Mouse (Mus musculus) forebrain, embryonic 13.5 days (tissue): ENCODE results near the gene Nphp3. TPM values are rescaled to one million over a fixed set of nuclear protein-coding genes. Genes with fewer than 3 reads are reported as not detected.

ENCODE experiments used
- ATAC-seq: fragments of 200-750 bp; cut with Nextera tagmentation; 2 replicates; pipeline ENCODE4 v1.8.0; 2017
- H3K27ac ChIP-seq: fragments of 300-500 bp; sonication (generic); 2 replicates; pipeline ENCODE4 v1.5.1; 2015; ENCODE audit warnings: inconsistent platforms, mild to moderate bottlenecking, moderate library complexity
- H3K27me3 ChIP-seq: fragments of 300-500 bp; sonication (generic); 2 replicates; pipeline ENCODE4 v1.6.1; 2015; ENCODE audit warnings: mild to moderate bottlenecking, inconsistent platforms
- H3K36me3 ChIP-seq: fragments of 300-500 bp; sonication (generic); 2 replicates; pipeline ENCODE4 v1.6.1; 2015; ENCODE audit warnings: mild to moderate bottlenecking, inconsistent platforms; ENCODE audit not compliant: poor library complexity, severe bottlenecking
- H3K4me1 ChIP-seq: fragments of 300-500 bp; sonication (generic); 2 replicates; pipeline ENCODE4 v1.6.1; 2015; ENCODE audit warnings: inconsistent platforms
- H3K4me2 ChIP-seq: fragments of 300-500 bp; sonication (generic); 2 replicates; pipeline ENCODE4 v1.6.1; 2015; ENCODE audit warnings: inconsistent platforms, mild to moderate bottlenecking, moderate library complexity
- H3K4me3 ChIP-seq: fragments of 300-500 bp; sonication (generic); 2 replicates; pipeline ENCODE4 v1.5.1; 2015; ENCODE audit warnings: mild to moderate bottlenecking, inconsistent platforms
- H3K9ac ChIP-seq: fragments of 300-500 bp; sonication (generic); 2 replicates; pipeline ENCODE4 v1.6.1; 2015; ENCODE audit warnings: mild to moderate bottlenecking, inconsistent platforms
- H3K9me3 ChIP-seq: fragments of 300-500 bp; sonication (generic); replicated peaks from 2 replicates; pipeline ENCODE4 v1.6.1; 2016; ENCODE audit warnings: inconsistent platforms
- WGBS: fragments of 180-500 bp; shearing (Covaris S2); methylation state at CpG from one replicate; pipeline ENCODE4 v1.1.7; 2015; 5-methylcytosine and 5-hydroxymethylcytosine counted together
- polyA plus RNA-seq: library from polyadenylated mRNA; unstranded; fragments of >200 nt; fragmentation: Nextera tagmentation; extraction: Ambion mirVana; gene quantifications from 2 replicates; pipeline ENCODE4 v1.2.1, GENCODE M21; 2015

The Nphp3 gene
- polyA plus RNA-seq, 1 experiment from 2014 or later, result 2.9 TPM

DNA sequence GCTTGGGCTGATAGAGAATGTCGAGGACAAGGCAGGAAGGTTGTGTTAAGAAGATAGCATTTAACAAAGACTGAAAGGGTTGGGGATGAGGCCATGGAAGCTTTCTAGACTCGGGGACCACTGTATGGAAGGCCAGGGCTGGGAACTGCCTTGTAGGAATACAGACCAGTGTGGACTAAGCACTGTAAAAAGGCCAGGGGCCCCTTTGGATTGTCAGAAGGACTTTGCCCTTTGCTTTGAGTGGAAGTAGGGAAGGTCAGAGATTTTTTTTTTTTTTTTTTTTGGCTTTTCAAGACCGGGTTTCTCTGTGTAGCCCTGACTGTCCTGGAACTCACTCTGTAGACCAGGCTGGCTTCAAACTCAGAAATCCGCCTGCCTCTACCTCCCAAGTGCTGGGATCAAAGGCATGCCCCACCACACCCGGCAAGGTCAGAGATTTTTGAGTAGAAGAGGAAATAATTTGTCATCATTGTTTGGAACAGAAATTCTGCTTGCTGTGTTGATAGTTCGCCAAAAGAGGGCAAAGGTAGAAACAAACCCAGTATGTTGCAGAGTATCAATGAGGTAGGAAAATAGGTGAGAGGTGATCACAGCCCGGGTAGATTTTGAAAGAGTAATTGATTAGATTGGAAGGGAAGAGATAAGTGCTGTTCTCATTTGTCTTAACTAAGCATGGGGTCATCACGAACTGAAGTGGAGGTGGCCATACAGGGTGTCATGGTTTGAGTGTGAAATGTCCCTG, 68.7 kb downstream of the Nphp3 start:
- H3K4me3 ChIP-seq, result no peak overlapping the region
- WGBS, result 80% methylated on average over 8 of the region's 8 CpGs
- no peak overlapping the region for H3K9ac ChIP-seq
- H3K27me3 ChIP-seq, result no peaks in the 10 kb centered on the region
- no peaks in the 10 kb centered on the region for H3K4me1 ChIP-seq
- no peaks in the 10 kb centered on the region for H3K9me3 ChIP-seq
- no peak overlapping the region for H3K27ac ChIP-seq
- ATAC-seq, result no peak
- H3K4me2 ChIP-seq, result no peak overlapping the region
- no peaks in the 10 kb centered on the region for H3K36me3 ChIP-seq

DNA sequence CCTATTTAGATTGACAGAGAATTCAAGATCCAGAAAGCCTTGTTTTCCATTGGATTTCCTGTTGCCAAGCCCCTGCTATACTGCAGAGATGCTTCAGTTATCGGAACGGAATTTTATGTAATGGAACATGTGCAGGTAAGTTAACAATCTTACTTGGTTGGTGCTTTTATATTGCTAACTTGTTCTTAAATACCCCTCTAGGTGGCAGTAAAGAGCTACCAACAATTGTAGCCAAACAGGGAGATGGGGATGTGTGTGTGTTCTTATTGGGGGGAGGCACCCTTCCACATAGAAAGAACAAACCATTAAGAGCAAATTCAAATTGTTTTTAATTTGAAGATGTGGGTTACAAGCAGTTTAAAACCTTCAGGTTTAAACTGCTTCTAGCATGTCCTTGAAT, 73.5 kb downstream of the Nphp3 start:
- no peak overlapping the region for H3K9ac ChIP-seq
- no peaks in the 10 kb centered on the region for H3K4me1 ChIP-seq
- no peak for ATAC-seq
- H3K27ac ChIP-seq, result no peak overlapping the region
- no peaks in the 10 kb centered on the region for H3K27me3 ChIP-seq
- no peak overlapping the region for H3K4me2 ChIP-seq
- no peaks in the 10 kb centered on the region for H3K36me3 ChIP-seq
- H3K4me3 ChIP-seq, result no peak overlapping the region
- 68% methylated on average over 2 of the region's 2 CpGs for whole genome bisulfite sequencing
- no peaks in the 10 kb centered on the region for H3K9me3 ChIP-seq

DNA sequence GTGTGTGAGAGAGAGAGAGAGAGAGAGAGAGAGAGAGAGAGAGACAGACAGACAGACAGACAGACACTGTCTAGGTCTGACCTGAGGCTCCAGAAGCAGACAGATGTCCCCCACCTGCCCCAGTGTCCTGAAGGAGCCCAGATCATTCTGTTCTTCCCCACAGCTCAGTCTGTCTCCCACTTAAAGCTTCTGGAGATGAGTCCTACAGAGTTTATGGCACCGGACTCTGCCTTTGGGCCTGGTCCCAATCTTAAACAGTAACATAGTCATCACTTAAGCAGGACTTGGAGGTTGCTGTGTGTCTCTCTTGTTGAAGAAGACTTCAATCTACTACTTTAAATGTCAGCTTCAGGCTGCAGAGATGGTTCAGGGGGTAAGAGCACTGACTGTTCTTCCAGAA, 76.4 kb downstream of the Nphp3 start:
- no peak for ATAC-seq
- Histone ChIP-seq H3K4me2 (no peak overlapping the region), H3K27ac (no peak overlapping the region), H3K9me3 (no peaks in the 10 kb centered on the region), H3K4me1 (no peaks in the 10 kb centered on the region), H3K4me3 (no peak overlapping the region), H3K27me3 (no peaks in the 10 kb centered on the region), H3K36me3 (no peaks in the 10 kb centered on the region), H3K9ac (no peak overlapping the region)
- 100% methylated on average over 1 of the region's 1 CpGs for whole genome bisulfite sequencing

DNA sequence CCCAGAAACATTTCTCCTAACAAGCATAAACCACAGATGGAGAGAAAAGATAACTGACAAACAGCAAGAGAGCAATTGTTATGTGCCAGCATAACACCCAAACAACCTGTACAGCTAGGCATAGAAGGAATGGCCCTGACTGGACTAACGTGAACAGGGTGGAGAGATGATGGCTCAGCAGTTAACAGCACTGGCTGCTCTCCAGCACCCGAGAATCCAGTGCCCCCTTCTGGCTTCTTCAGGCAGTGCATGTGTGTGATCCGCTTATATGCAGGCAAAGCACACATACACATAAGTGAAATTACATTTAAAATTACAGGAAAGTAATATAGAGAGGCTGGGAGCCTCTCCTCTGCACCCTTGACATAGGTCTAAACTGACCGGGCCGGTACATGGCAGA, 77.0 kb downstream of the Nphp3 start:
- H3K4me2 ChIP-seq, result no peak overlapping the region
- no peak overlapping the region for H3K9ac ChIP-seq
- 45% methylated on average over 5 of the region's 5 CpGs for WGBS
- no peak for ATAC-seq
- H3K4me3 ChIP-seq, result no peak overlapping the region
- no peak overlapping the region for H3K27ac ChIP-seq
- H3K4me1 ChIP-seq, result no peaks in the 10 kb centered on the region
- H3K9me3 ChIP-seq, result no peaks in the 10 kb centered on the region
- H3K27me3 ChIP-seq, result no peaks in the 10 kb centered on the region
- H3K36me3 ChIP-seq, result no peaks in the 10 kb centered on the region

DNA sequence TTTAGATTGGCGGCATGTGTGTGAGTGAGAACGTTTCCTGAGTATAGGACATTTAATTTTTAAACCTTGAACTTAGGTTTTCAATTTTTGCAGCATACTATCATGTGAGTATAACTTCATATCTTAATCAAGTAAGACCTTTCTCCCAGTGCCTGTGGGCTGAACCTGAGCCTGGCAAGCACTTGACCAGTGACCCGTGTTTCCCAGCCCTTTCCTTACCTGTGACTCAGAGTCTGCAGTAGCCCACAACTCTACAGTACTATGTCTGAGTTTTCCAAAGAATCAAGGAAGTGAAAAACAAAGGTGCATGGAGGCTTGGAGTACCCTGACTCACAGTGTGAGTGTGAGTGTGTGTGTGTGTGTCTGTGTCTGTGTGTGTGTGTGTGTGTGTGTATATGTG, 77.7 kb downstream of the Nphp3 start:
- WGBS, result 77% methylated on average over 3 of the region's 3 CpGs
- Histone ChIP-seq H3K27ac (no peak overlapping the region), H3K36me3 (no peaks in the 10 kb centered on the region), H3K4me3 (no peak overlapping the region), H3K9ac (no peak overlapping the region), H3K9me3 (no peaks in the 10 kb centered on the region), H3K4me1 (no peaks in the 10 kb centered on the region), H3K27me3 (no peaks in the 10 kb centered on the region), H3K4me2 (no peak overlapping the region)
- ATAC-seq, result no peak

DNA sequence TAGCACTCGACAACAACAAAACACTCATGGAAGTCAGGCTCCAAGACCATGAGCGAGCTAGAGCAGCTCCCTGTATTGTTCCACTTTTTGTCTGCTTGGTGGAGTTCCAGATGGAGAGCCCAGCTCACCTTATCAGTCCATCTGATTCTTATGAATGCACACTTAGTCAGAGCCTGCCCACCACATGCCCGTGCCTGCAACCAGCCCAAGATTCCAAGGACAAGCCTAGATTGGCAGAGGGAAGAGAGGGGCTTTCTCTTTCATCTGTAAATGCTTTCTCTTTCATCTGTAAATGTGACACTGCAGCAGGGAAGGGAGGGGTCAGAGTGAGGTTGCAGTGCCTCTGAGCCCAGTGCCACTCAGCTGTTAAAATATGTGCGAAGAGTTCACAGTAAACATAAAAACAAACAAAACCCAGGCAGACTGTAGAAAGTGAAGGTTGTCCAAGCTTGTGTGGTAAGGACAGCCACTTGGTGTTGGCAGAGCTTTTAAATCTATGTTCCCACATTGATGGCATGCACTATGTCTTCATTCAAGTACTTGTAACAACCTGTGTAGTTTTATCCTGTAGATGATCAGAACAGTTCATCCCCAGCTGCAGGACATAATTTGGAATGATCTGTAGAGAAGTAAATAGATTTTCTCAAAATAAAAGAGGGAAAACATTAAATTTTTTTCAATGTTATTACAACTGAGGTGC, 83.5 kb downstream of the Nphp3 start:
- no peak overlapping the region for H3K27ac ChIP-seq
- H3K4me1 ChIP-seq, result peaks cover 13% of the 10 kb centered on the region; the same call in 1 of the 2 replicates
- H3K4me2 ChIP-seq, result no peak overlapping the region
- no peak overlapping the region for H3K9ac ChIP-seq
- ATAC-seq, result no peak
- 70% methylated on average over 4 of the region's 4 CpGs for WGBS
- no peaks in the 10 kb centered on the region for H3K9me3 ChIP-seq
- H3K4me3 ChIP-seq, result no peak overlapping the region
- H3K27me3 ChIP-seq, result no peaks in the 10 kb centered on the region
- no peaks in the 10 kb centered on the region for H3K36me3 ChIP-seq

DNA sequence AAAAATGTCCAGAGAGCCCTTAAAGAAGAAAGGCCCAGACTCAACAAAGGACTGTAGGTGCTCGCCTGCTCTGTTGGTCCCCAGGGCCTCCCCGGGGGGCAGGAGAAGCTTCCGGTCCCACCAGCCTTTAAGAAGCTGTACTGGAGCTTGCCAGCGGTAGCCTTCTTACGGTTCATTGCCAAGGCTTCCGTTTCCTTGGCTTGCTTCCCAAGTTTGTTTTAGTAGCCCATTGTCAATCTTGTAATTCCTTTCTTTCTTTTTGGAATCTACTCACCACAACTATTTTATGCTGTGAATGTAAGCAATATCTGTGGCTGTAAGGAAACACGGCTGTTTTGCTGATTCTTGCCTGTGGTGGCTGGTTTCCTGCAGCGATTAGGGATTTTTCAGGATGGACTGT, 86.2 kb downstream of the Nphp3 start:
- no peak overlapping the region for H3K27ac ChIP-seq
- H3K4me2 ChIP-seq, result no peak overlapping the region
- no peak overlapping the region for H3K4me3 ChIP-seq
- no peaks in the 10 kb centered on the region for H3K27me3 ChIP-seq
- no peaks in the 10 kb centered on the region for H3K36me3 ChIP-seq
- ATAC-seq, result no peak
- peaks cover 17% of the 10 kb centered on the region; the same call in 1 of the 2 replicates for H3K4me1 ChIP-seq
- 36% methylated on average over 8 of the region's 8 CpGs for WGBS
- H3K9ac ChIP-seq, result no peak overlapping the region
- H3K9me3 ChIP-seq, result no peaks in the 10 kb centered on the region

DNA sequence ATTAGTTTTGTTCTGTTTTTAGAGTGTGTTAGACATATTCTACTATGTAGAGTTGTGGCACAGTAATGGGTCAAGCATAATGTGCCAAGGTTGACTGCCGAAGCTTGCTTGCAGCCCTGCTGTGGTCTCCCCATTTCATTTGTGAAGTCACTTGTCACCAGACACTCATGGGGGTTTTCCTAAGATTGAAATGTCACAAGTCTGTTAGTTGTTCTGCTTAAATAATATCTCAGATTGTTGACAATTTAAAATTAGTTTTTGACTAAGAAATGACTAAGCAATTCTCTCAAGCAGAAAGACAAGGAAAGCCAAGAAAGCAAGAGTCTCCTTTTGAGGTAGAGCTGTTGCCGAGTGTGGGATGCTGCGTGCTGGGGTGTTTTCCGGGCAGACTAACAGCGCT, 90.6 kb downstream of the Nphp3 start:
- H3K4me1 ChIP-seq, result peaks cover 17% of the 10 kb centered on the region; the same call in 1 of the 2 replicates
- no peak overlapping the region for H3K4me2 ChIP-seq
- no peaks in the 10 kb centered on the region for H3K27me3 ChIP-seq
- no peak overlapping the region for H3K9ac ChIP-seq
- no peaks in the 10 kb centered on the region for H3K36me3 ChIP-seq
- H3K27ac ChIP-seq, result no peak overlapping the region
- H3K4me3 ChIP-seq, result no peak overlapping the region
- no peak for ATAC-seq
- WGBS, result 95% methylated on average over 5 of the region's 5 CpGs
- no peaks in the 10 kb centered on the region for H3K9me3 ChIP-seq

Other genes with a start within 250 kb of the Nphp3 start
- 41.4 and 41.5 TPM in 2 replicates for gene Tmem108, start 240.7 kb upstream of the Nphp3 start, polyA plus RNA-seq
- not detected in 2 replicates for gene Gm28305, start 38.1 kb downstream of the Nphp3 start, polyA plus RNA-seq
- 51.4 and 57.5 TPM in 2 replicates for gene Uba5, start 60.6 kb downstream of the Nphp3 start, polyA plus RNA-seq
- 5.6 and 6.8 TPM in 2 replicates for gene Acad11, start 60.8 kb downstream of the Nphp3 start, polyA plus RNA-seq
- gene Ackr4, start 124.4 kb downstream of the Nphp3 start, polyA plus RNA-seq, result 0.36 and 0.47 TPM in 2 replicates